Mouse (Mus musculus) gastrocnemius, adult 18-20 months (tissue): Measurements from ENCODE around the gene Frmd4a. TPM values are rescaled to one million over a fixed set of nuclear protein-coding genes. Genes with fewer than 3 reads are reported as not detected.
A peak's percentile ranks its signal among the peaks of the same experiment; 100 is the strongest.
"Not testable (repeated sequence)": the region's sequence is repeated elsewhere in the genome, so short reads cannot be mapped to it uniquely, and the experiment has no call there.

ENCODE experiments used
- DNase-seq: peaks from one replicate; pipeline ENCODE4 v3.0.0; 2021; ENCODE audit warnings: low spot score
- total RNA-seq, 2 experiments: library from RNA; stranded (reverse); gene quantifications; 2 replicates each; pipeline ENCODE4 v1.2.3; 2021

The Frmd4a gene
- total RNA-seq, 2 experiments from 2014 or later, result 2.6 to 3.6 TPM

GRCm38 (mm10) chr2:4609433-4609832 is 591.9 kb downstream of the Frmd4a start:
- no peak for DNase-seq

GRCm38 (mm10) chr2:4611295-4611694 is 593.8 kb downstream of the Frmd4a start:
- DNase-seq, result peak; percentile 25

GRCm38 (mm10) chr2:4611704-4612103 is 594.2 kb downstream of the Frmd4a start:
- DNase-seq, result no peak

- DNase-seq, result not testable (repeated sequence)
Observed at GRCm38 (mm10) chr2:4614276-4614929, 596.9 kb downstream of the Frmd4a start.

- DNase-seq, result no peak
Observed at GRCm38 (mm10) chr2:4615014-4615546, 597.6 kb downstream of the Frmd4a start.

- DNase-seq, result no peak
Observed at GRCm38 (mm10) chr2:4616995-4617394, 599.5 kb downstream of the Frmd4a start.

GRCm38 (mm10) chr2:4619126-4619525 is 601.6 kb downstream of the Frmd4a start:
- DNase-seq, result not testable (repeated sequence)

GRCm38 (mm10) chr2:4619893-4620593 is 602.5 kb downstream of the Frmd4a start:
- no peak for DNase-seq

GRCm38 (mm10) chr2:4620640-4621401 is 603.3 kb downstream of the Frmd4a start:
- peak; percentile 71 for DNase-seq

GRCm38 (mm10) chr2:4621471-4621985 is 604.0 kb downstream of the Frmd4a start:
- DNase-seq, result peak; percentile 35

GRCm38 (mm10) chr2:4626911-4627310 is 609.4 kb downstream of the Frmd4a start:
- DNase-seq, result no peak

- DNase-seq, result no peak
Observed at GRCm38 (mm10) chr2:4628920-4629319, 611.4 kb downstream of the Frmd4a start.

GRCm38 (mm10) chr2:4629470-4629869 is 612.0 kb downstream of the Frmd4a start:
- DNase-seq, result no peak

GRCm38 (mm10) chr2:4630197-4630835 is 612.8 kb downstream of the Frmd4a start:
- no peak for DNase-seq

- DNase-seq, result no peak
Observed at GRCm38 (mm10) chr2:4635804-4636203, 618.3 kb downstream of the Frmd4a start.

- no peak for DNase-seq
Observed at GRCm38 (mm10) chr2:4636656-4637055, 619.1 kb downstream of the Frmd4a start.

GRCm38 (mm10) chr2:4638189-4638588 is 620.7 kb downstream of the Frmd4a start:
- DNase-seq, result no peak

GRCm38 (mm10) chr2:4645066-4645465 is 627.5 kb downstream of the Frmd4a start:
- DNase-seq, result no peak

- no peak for DNase-seq
Observed at GRCm38 (mm10) chr2:4648094-4648493, 630.6 kb downstream of the Frmd4a start.

GRCm38 (mm10) chr2:4649646-4650045 is 632.1 kb downstream of the Frmd4a start:
- no peak for DNase-seq
